Mouse (Mus musculus) lung, embryonic 14.5 days (tissue): Measurements from ENCODE around the gene Gk. TPM values are rescaled to one million over a fixed set of nuclear protein-coding genes. Genes with fewer than 3 reads are reported as not detected.

Experiments used
- ATAC-seq: fragments of 200-750 bp; cut with Nextera tagmentation; 2 replicates; pipeline ENCODE4 v1.8.0; 2017; ENCODE audit warnings: mild to moderate bottlenecking, moderate TSS enrichment, moderate library complexity; ENCODE audit not compliant: insufficient read depth
- DNase-seq: peaks from one replicate; pipeline ENCODE4 v3.0.0-alpha.2; 2015
- H3K27ac ChIP-seq: fragments of 300-500 bp; sonication (generic); 2 replicates; pipeline ENCODE4 v1.5.1; 2014; ENCODE audit warnings: low read depth, mild to moderate bottlenecking, moderate library complexity
- H3K27me3 ChIP-seq: fragments of 300-500 bp; sonication (generic); 2 replicates; pipeline ENCODE4 v1.6.1; 2014; ENCODE audit warnings: low read length, control low read depth; ENCODE audit not compliant: insufficient read depth
- H3K36me3 ChIP-seq: fragments of 300-500 bp; sonication (generic); 2 replicates; pipeline ENCODE4 v1.6.1; 2014; ENCODE audit warnings: control low read depth; ENCODE audit not compliant: insufficient read depth
- H3K4me1 ChIP-seq: fragments of 300-500 bp; sonication (generic); 2 replicates; pipeline ENCODE4 v1.6.1; 2014; ENCODE audit warnings: antibody characterized with exemption, control low read depth; ENCODE audit not compliant: insufficient read depth
- H3K4me2 ChIP-seq: fragments of 300-500 bp; sonication (generic); 2 replicates; pipeline ENCODE4 v1.6.1; 2014; ENCODE audit warnings: mild to moderate bottlenecking
- H3K4me3 ChIP-seq: fragments of 300-500 bp; sonication (generic); 2 replicates; pipeline ENCODE4 v1.5.1; 2014; ENCODE audit warnings: low read depth, low read length
- H3K9ac ChIP-seq: fragments of 300-500 bp; sonication (generic); 2 replicates; pipeline ENCODE4 v1.6.1; 2014
- H3K9me3 ChIP-seq: fragments of 300-500 bp; sonication (generic); 2 replicates; pipeline ENCODE4 v1.6.1; 2016; ENCODE audit warnings: low read depth, low read length, control low read depth
- CTCF ChIP-seq: IDR thresholded peaks from 2 replicates; pipeline ENCODE4 v1.5.1; 2016; ENCODE audit warnings: antibody characterized with exemption, low read depth
- WGBS: fragments of 180-500 bp; shearing (Covaris S2); extraction: QIAGEN DNeasy Blood & Tissue Kit; methylation state at CpG from one replicate; pipeline ENCODE4 v1.1.7; 2014; 5-methylcytosine and 5-hydroxymethylcytosine counted together
- polyA plus RNA-seq: library from polyadenylated mRNA; unstranded; fragments of >200 nt; fragmentation: Nextera tagmentation; extraction: Ambion mirVana; gene quantifications from 2 replicates; pipeline ENCODE4 v1.2.1, GENCODE M21; 2014

The Gk gene
- polyA plus RNA-seq, 1 experiment from 2014 or later: 11.8 TPM

DNA sequence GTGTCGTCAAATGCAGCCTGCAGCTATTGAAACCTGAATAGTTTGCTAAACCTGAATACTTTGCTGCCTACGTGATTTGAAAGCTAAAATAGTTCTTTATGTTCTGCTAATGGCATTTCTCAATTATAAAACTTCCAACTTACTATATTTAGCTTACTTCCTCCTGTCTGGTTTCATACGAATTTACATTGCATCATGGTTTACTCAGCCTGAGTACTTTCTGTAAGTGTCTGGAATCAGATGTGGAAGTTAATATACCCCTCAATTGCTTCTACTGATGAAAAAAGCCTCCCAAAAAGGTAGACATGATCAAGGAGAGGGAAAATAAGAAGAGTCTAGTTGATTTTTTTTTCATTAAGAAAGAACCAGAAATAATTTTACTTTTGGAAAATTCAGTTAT, 66.2 kb downstream of the Gk start:
- 71% methylated on average over 3 of the region's 3 CpGs for WGBS
- Histone ChIP-seq H3K27ac (no peak overlapping the region), H3K4me1 (no peaks in the 10 kb centered on the region), H3K9me3 (no peaks in the 10 kb centered on the region), H3K27me3 (no peaks in the 10 kb centered on the region), H3K9ac (no peak overlapping the region), H3K36me3 (no peaks in the 10 kb centered on the region), H3K4me2 (no peak overlapping the region), H3K4me3 (no peak overlapping the region)
- no peak for TF ChIP-seq CTCF
- no peak for DNase-seq
- no peak for ATAC-seq

DNA sequence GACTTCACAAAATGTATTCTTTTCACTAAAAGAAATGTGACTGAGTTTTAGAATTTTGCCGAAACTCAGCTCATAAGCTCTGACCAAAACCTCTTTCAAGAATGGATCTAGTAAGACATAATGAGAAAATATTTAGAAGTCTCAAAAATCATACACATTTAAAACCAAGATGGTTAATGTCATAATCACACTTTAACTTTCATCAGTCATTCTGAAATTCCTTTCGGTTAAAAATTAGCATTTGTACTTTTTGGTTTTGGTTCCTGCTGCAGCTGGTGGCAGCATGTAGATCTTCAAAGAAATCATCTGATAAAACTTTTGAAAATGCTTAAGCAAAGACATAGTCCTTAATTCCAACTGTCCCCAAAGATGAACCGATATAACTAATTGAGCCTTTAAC, 70.9 kb downstream of the Gk start:
- H3K27me3 ChIP-seq: no peaks in the 10 kb centered on the region
- H3K4me1 ChIP-seq: no peaks in the 10 kb centered on the region
- no peak for TF ChIP-seq CTCF
- H3K9me3 ChIP-seq: no peaks in the 10 kb centered on the region
- DNase-seq (no peak), ATAC-seq (no peak)
- WGBS: 89% methylated on average over 3 of the region's 3 CpGs
- no peak overlapping the region for H3K4me2 ChIP-seq
- H3K36me3 ChIP-seq: no peaks in the 10 kb centered on the region
- H3K27ac ChIP-seq: no peak overlapping the region
- no peak overlapping the region for H3K9ac ChIP-seq
- H3K4me3 ChIP-seq: no peak overlapping the region

DNA sequence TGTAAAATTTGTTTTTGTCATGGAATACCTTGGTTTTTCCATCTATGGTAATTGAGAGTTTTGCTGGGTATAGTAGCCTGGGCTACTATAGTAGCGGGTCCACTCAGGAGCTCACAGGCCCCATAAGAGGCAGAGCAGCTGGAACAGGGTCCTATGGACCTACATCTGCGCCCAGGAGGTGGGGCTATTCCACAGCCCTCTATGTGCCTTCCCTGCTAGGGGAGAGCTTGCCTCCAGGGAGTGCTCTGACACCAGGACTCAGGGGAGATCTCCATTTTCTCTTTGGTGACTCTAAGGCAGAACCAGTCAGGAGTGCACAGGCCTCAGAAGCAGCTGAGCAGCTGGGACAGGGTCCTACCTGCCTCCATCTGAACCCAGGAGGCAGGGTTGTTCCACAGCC, 92.9 kb downstream of the Gk start:
- no peak overlapping the region for H3K4me3 ChIP-seq
- 62% methylated on average over 2 of the region's 2 CpGs for WGBS
- no peak for DNase-seq

DNA sequence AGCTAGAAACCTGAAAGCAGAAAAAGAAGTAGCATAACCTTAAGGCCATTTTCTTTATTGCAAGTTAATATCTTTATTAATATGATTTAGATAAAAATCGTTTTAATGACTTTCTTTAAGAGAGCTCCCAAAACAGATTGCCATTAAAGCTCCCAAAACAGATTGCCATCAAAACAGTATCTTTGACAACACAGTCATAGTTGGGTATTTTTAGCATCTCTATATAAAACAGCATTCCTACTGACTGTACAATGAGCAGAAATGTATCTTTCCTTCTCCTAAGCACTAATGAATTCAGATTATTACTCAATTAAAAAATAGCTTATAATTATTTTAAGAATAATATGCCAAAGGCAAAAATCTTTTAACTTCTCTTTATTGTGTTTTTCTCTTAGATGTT, 94.5 kb downstream of the Gk start:
- Histone ChIP-seq H3K4me2 (no peak overlapping the region), H3K27ac (no peak overlapping the region), H3K36me3 (no peaks in the 10 kb centered on the region), H3K27me3 (no peaks in the 10 kb centered on the region), H3K9ac (no peak overlapping the region), H3K4me1 (no peaks in the 10 kb centered on the region), H3K9me3 (no peaks in the 10 kb centered on the region), H3K4me3 (no peak overlapping the region)
- WGBS: 37% methylated on average over 1 of the region's 1 CpGs
- TF ChIP-seq CTCF: no peak
- ATAC-seq (no peak), DNase-seq (no peak)

More for the DNA sequence above, 92.9 kb downstream of the Gk start:
- no peak overlapping the region for H3K9ac ChIP-seq
- no peak overlapping the region for H3K27ac ChIP-seq
- no peak for TF ChIP-seq CTCF
- H3K36me3 ChIP-seq: no peaks in the 10 kb centered on the region
- no peaks in the 10 kb centered on the region for H3K4me1 ChIP-seq
- no peak for ATAC-seq
- no peak overlapping the region for H3K4me2 ChIP-seq
- no peaks in the 10 kb centered on the region for H3K27me3 ChIP-seq
- no peaks in the 10 kb centered on the region for H3K9me3 ChIP-seq

DNA sequence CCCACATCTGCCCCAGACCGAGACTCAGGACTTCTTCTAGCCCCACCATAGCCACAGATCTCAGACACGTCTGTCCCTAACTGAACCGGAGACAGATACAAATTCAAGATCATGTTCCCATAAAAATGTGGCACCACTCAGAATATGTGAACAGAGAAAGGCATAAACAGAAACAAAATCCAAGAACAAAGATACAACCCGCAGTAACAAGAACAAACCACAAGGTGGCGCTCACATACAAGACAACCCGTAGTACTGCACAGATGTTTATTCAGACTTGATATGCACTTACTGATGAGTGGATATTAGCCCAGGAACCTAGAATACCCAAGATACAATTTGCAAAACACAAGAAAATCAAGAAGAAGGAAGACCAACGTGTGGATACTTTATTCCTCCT, 99.8 kb downstream of the Gk start:
- 18% methylated on average over 6 of the region's 7 CpGs for WGBS

More for the DNA sequence above, 99.8 kb downstream of the Gk start:
- H3K27ac ChIP-seq: no peak overlapping the region
- H3K27me3 ChIP-seq: no peaks in the 10 kb centered on the region
- peak; percentile 83 for TF ChIP-seq CTCF
- H3K4me1 ChIP-seq: no peaks in the 10 kb centered on the region
- H3K9ac ChIP-seq: no peak overlapping the region
- DNase-seq (peak; percentile 71), ATAC-seq (peak; percentile 52; the same call in 1 of the 2 replicates)
- no peak overlapping the region for H3K4me2 ChIP-seq
- no peaks in the 10 kb centered on the region for H3K36me3 ChIP-seq
- H3K9me3 ChIP-seq: no peaks in the 10 kb centered on the region
- H3K4me3 ChIP-seq: no peak overlapping the region

Other genes starting within 250 kb of the Gk start
- 3.6 and 4.4 TPM in 2 replicates for gene Tab3, start 202.8 kb downstream of the Gk start, polyA plus RNA-seq
- 0.16 and 0.23 TPM in 2 replicates for gene 5430427O19Rik, start 93.5 kb upstream of the Gk start, polyA plus RNA-seq